Mouse (Mus musculus): Measurements from ENCODE around the gene Fbxo10. TPM values are rescaled to one million over a fixed set of nuclear protein-coding genes. Genes with fewer than 3 reads are reported as not detected.
A peak's percentile ranks its signal among the peaks of the same experiment; 100 is the strongest.
"Not testable (repeated sequence)": the region's sequence is repeated elsewhere in the genome, so short reads cannot be mapped to it uniquely, and the experiment has no call there.

Gene Fbxo10
- polyA plus RNA-seq, 1 experiment from 2014 or later, result 13.3 TPM

DNA sequence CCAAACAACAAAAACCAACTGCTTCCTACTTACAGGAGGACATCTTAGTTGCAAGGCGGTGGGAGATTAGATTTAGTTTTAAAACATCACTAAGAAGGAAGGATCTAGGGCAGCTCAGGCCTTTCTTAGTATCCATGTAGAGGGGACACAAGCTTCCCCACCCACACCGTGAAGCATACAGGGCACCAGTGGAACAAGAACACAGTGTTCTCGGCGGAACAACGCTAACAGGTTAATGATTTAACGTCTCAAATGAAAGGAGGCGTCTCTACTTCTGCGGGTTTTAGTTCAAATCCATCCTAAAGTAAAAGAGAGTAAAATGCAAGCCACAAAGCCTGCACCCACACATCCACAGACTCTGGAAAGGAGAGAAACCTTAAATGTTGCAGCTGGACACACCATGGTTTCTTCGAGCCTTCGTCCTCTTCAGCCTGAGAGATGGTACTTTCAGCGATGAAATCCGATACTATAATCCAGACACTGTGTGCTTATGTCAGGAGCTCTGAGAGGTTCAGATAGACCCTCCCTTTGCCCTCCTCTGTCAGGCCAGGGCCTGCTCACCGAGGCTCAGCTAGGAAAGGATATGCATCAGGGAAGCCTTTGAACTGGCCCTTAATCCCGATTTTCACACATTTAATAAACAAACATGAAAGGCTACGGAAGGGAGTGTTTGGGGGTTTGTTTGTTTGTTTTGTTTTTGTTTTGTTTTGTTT, 12.0 kb downstream of the Fbxo10 start:
- 55% methylated on average over 15 of the region's 15 CpGs for WGBS
- Histone ChIP-seq H3K27ac (ENCODE audit: low read depth) (no peak overlapping the region), H3K9me3 (ENCODE audit: low read depth, low read length) (no peaks in the 10 kb centered on the region), H3K4me2 (no peak overlapping the region), H3K4me1 (ENCODE audit: insufficient read depth) (no peaks in the 10 kb centered on the region), H3K36me3 (ENCODE audit: insufficient read depth) (no peaks in the 10 kb centered on the region), H3K9ac (no peak overlapping the region), H3K27me3 (ENCODE audit: insufficient read depth, low read length) (no peaks in the 10 kb centered on the region), H3K4me3 (ENCODE audit: low read depth, low read length) (no peak overlapping the region)
- no peak for DNase-seq
- ATAC-seq (ENCODE audit: insufficient read depth), result no peak
- TF ChIP-seq CTCF (IDR thresholded peaks at IDR 0.05; ENCODE audit: low read depth), result no peak

DNA sequence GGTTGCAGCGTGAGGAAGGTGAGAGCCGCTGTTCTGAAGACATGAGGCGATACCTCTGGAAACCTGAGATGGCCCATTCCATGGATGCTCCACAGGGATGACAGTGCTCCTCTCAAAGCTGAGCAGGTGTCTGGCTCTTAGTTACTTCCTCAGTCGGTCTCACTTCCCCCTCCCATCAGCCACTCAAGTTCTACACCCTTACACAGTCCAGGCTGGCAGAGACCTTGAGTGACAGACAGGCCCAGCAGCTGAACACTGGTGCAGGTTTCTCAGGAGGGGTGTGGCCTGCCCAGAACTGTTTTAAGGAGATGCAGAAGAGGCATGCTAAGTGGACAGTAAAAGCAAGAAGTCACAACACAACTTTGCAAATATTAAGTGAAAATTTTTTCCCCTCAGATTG, 16.7 kb downstream of the Fbxo10 start:
- H3K4me1 ChIP-seq (ENCODE audit: insufficient read depth), result no peaks in the 10 kb centered on the region
- no peaks in the 10 kb centered on the region for H3K36me3 ChIP-seq (ENCODE audit: insufficient read depth)
- no peak overlapping the region for H3K4me2 ChIP-seq
- ATAC-seq (ENCODE audit: insufficient read depth), result no peak
- 77% methylated on average over 4 of the region's 4 CpGs for WGBS
- no peak for DNase-seq
- H3K27me3 ChIP-seq (ENCODE audit: insufficient read depth, low read length), result no peaks in the 10 kb centered on the region
- no peak overlapping the region for H3K9ac ChIP-seq
- H3K4me3 ChIP-seq (ENCODE audit: low read depth, low read length), result no peak overlapping the region
- no peak overlapping the region for H3K27ac ChIP-seq (ENCODE audit: low read depth)
- TF ChIP-seq CTCF (IDR thresholded peaks at IDR 0.05; ENCODE audit: low read depth), result no peak
- H3K9me3 ChIP-seq (ENCODE audit: low read depth, low read length), result no peaks in the 10 kb centered on the region

DNA sequence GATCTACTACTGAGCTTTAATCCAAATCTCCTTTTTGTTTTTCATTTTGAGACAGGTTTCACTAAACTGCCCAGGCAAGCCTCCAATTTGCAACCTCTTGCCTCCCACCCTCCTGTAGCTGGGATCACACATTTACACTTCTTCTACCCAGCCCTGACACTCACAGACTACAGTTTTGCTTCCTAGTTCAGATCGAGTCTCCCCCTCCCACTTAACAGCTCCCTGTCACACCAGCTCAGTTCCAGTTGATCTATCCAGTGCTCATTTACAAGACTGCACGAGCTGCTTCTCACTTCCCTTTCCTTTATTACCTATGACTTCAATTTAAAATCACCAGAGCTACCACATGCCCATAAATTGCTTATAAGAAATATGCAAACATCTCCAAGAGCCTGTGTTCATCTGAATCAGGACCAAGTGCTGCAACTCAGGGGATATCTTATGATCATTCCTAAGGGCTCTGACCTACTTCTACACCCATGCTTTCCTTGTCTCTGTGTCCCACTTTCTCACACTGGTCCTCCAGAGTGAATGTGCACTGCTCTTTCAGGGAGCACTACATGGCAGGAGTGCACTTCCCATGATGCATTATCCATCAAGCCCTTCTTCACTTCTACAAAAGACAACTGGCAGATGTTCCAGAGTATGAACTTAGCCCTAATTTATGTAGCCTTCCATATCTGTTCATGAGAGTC, 18.2 kb downstream of the Fbxo10 start:
- H3K9me3 ChIP-seq (ENCODE audit: low read depth, low read length), result no peaks in the 10 kb centered on the region
- H3K27ac ChIP-seq (ENCODE audit: low read depth), result no peak overlapping the region
- DNase-seq (no peak), ATAC-seq (ENCODE audit: insufficient read depth) (no peak)
- no peak overlapping the region for H3K4me3 ChIP-seq (ENCODE audit: low read depth, low read length)
- H3K4me2 ChIP-seq, result no peak overlapping the region
- 40% methylated on average over 2 of the region's 2 CpGs for WGBS
- peaks cover 13% of the 10 kb centered on the region; the same call in 1 of the 2 replicates for H3K36me3 ChIP-seq (ENCODE audit: insufficient read depth)
- TF ChIP-seq CTCF (IDR thresholded peaks at IDR 0.05; ENCODE audit: low read depth), result no peak
- H3K27me3 ChIP-seq (ENCODE audit: insufficient read depth, low read length), result no peaks in the 10 kb centered on the region
- no peaks in the 10 kb centered on the region for H3K4me1 ChIP-seq (ENCODE audit: insufficient read depth)
- H3K9ac ChIP-seq, result no peak overlapping the region

DNA sequence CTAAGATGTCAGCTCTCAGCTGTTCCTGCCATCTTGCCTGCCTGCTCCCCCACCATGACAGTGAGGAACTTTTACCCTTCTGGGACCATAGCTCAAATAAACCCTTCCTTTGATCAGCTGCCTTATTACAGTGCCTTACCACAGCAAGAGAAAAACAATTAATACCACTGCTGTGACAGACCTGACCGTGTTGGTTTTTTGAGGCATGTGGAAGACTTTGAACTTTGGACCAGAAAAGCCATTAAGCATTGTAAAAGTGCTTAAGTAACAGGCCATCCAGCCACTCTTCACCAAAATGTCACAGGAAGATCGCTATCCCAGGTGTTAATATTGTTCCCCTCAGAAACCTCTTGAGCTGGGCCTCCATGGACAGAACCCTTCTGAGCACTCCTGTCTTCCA, 19.8 kb downstream of the Fbxo10 start:
- ATAC-seq (ENCODE audit: insufficient read depth), result no peak
- no peak for DNase-seq
- Histone ChIP-seq H3K4me2 (no peak overlapping the region), H3K27me3 (ENCODE audit: insufficient read depth, low read length) (no peaks in the 10 kb centered on the region), H3K36me3 (ENCODE audit: insufficient read depth) (peaks cover 18% of the 10 kb centered on the region; the same call in 1 of the 2 replicates), H3K9ac (no peak overlapping the region), H3K27ac (ENCODE audit: low read depth) (no peak overlapping the region), H3K4me1 (ENCODE audit: insufficient read depth) (no peaks in the 10 kb centered on the region), H3K4me3 (ENCODE audit: low read depth, low read length) (no peak overlapping the region), H3K9me3 (ENCODE audit: low read depth, low read length) (no peaks in the 10 kb centered on the region)
- TF ChIP-seq CTCF (IDR thresholded peaks at IDR 0.05; ENCODE audit: low read depth), result no peak
- 81% methylated on average over 2 of the region's 2 CpGs for WGBS

DNA sequence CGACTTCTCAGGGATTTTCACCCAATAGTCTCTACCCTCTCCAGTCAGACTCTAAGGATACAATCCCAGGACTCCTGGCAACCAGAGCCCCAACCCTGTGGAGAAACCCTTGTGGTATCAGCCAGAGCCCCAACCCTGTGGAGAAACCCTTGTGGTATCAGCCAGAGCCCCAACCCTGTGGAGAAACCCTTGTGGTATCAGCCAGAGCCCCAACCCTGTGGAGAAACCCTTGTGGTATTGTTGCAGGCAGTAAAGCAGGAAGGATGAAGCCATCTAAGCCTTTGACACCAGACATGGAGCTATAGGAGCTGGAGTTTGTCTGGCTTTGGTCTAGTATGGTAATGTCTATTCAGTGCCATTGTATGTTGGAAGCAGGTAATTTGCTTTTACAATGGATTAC, 20.6 kb downstream of the Fbxo10 start:
- WGBS, result 71% methylated on average over 1 of the region's 1 CpGs
- not testable (repeated sequence) for H3K27me3 ChIP-seq (ENCODE audit: insufficient read depth, low read length); DNase-seq; H3K9me3 ChIP-seq (ENCODE audit: low read depth, low read length); H3K4me1 ChIP-seq (ENCODE audit: insufficient read depth); H3K4me3 ChIP-seq (ENCODE audit: low read depth, low read length); H3K9ac ChIP-seq; H3K4me2 ChIP-seq; H3K27ac ChIP-seq (ENCODE audit: low read depth); ATAC-seq (ENCODE audit: insufficient read depth)
- peaks cover 25% of the 10 kb centered on the region; the same call in 1 of the 2 replicates for H3K36me3 ChIP-seq (ENCODE audit: insufficient read depth)

DNA sequence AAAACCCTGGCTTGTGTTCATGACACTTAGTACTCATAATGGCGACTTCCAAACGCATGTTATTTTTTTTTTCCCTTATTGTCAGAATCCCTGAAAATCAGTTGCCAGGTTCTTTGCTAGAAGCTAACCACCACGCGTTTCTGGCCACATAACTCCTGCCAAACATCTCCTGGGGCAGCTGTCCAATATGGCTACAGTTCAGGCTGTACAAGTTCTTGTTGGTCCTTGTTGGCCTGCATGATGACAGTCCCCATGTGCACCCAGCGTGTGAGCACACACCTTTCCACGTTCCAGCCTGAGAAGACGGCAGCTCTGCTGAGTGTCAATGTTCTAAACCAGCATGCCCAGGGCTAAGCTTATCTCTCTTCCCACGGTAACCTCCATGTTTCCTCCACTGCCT, 29.0 kb downstream of the Fbxo10 start:
- H3K27ac ChIP-seq (ENCODE audit: low read depth), result no peak overlapping the region
- peaks cover 29% of the 10 kb centered on the region; the same call in 1 of the 2 replicates for H3K36me3 ChIP-seq (ENCODE audit: insufficient read depth)

DNA sequence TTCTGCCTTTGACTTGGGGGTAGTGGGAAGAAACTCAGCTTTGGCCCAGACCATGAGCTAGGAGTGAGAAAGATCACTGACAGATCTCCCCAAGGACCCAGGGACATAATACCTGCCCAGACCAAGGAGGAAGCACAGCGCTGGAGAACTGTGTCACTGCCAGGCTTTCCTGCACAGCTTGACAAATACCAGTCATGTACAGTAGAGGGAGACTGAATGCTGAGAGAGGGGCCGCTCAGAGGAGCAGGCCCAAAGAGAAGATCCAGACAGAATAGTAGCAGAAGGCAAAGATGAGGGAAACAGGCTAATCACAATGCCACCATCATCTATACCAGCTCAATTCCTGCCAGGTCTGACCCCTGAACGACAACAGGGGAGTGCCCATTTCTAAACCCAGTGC, 29.5 kb downstream of the Fbxo10 start:
- H3K27ac ChIP-seq (ENCODE audit: low read depth), result no peak overlapping the region
- H3K9ac ChIP-seq, result no peak overlapping the region
- ATAC-seq (ENCODE audit: insufficient read depth) (no peak), DNase-seq (peak; percentile 27)
- no peaks in the 10 kb centered on the region for H3K27me3 ChIP-seq (ENCODE audit: insufficient read depth, low read length)
- no peak overlapping the region for H3K4me2 ChIP-seq
- H3K9me3 ChIP-seq (ENCODE audit: low read depth, low read length), result no peaks in the 10 kb centered on the region
- H3K36me3 ChIP-seq (ENCODE audit: insufficient read depth), result peaks cover 29% of the 10 kb centered on the region; the same call in 1 of the 2 replicates
- 53% methylated on average over 3 of the region's 3 CpGs for WGBS
- H3K4me3 ChIP-seq (ENCODE audit: low read depth, low read length), result no peak overlapping the region
- peak; percentile 48 for TF ChIP-seq CTCF (IDR thresholded peaks at IDR 0.05; ENCODE audit: low read depth)
- no peaks in the 10 kb centered on the region for H3K4me1 ChIP-seq (ENCODE audit: insufficient read depth)

More for the DNA sequence above, 29.0 kb downstream of the Fbxo10 start:
- H3K4me3 ChIP-seq (ENCODE audit: low read depth, low read length), result no peak overlapping the region
- no peak overlapping the region for H3K4me2 ChIP-seq
- H3K4me1 ChIP-seq (ENCODE audit: insufficient read depth), result no peaks in the 10 kb centered on the region
- DNase-seq, result no peak
- no peaks in the 10 kb centered on the region for H3K9me3 ChIP-seq (ENCODE audit: low read depth, low read length)
- H3K9ac ChIP-seq, result no peak overlapping the region
- TF ChIP-seq CTCF (IDR thresholded peaks at IDR 0.05; ENCODE audit: low read depth), result no peak
- H3K27me3 ChIP-seq (ENCODE audit: insufficient read depth, low read length), result no peaks in the 10 kb centered on the region
- WGBS, result 84% methylated on average over 8 of the region's 8 CpGs
- no peak for ATAC-seq (ENCODE audit: insufficient read depth)

Measured in lung, embryonic 14.5 days (tissue).